Mouse (Mus musculus): Measurements from ENCODE around the gene Gm10944.

Gene Gm10944

DNA sequence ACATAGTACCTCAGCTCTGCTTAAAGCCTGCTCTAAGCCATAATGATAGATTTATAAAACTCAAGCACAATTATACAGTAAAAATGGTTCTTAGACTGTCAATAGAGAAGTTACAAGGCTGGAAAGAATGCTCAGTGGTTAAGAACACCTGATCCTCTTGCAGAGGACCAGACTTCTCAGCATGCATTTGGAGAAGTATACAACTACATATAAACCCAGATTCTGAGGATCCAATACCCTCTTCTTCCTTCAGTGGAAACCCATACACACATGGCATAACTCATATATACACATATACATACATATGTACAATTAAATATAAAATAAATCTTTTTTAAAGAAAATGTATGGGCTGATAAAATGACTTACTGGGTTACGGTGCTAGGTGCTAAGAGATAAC lies at the start of gene Gm10944:
TSS of gene Gm10944 (plus strand) at position 301 of the 400 bp plus-strand sequence.
- DNase-seq (ENCODE audit: low spot score): no peak

- no peak for DNase-seq (ENCODE audit: low spot score)
These were observed 25.2 kb upstream of the Gm10944 start for GRCm38 (mm10) chr10:10655991-10656390.

DNA sequence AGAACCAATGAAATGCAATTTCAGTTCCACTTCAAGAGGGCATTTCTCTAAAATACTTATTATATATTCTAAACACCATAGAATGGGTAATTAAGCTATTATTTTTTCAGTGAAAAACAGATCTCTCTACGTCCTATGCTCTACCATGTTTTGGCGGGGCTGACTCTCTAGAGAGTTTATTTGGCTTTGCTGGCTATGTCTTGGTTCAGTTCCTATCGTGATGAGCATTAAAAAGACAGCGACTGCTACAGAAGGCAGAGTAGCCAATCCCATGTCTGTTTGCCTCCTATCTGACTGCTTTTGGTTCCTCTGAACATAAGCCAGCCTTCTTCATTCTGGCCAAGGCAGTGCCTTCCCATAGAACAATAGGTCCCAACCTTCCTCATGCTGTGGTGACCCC lies 24.5 kb upstream of the Gm10944 start:
- no peak for DNase-seq (ENCODE audit: low spot score)

DNA sequence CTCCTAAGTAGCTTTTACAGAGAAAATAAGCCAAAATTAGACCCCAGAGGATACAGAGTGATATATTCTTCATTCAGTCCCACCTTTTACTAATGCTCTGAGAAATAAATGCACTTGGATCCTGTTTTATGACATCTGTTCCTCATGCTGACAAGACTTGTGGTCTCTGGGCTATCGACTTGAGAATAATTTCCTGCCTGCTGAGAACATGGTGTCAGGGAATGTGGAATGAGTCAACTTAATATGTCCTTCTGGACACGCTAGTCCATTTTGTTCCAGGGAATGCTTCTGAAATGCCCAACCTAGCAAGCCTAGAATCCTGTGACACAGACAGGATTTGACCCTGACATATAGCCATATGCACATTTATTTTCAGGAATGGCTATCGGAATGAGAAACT lies 22.0 kb upstream of the Gm10944 start:
- no peak for DNase-seq (ENCODE audit: low spot score)

GRCm38 (mm10) chr10:10659976-10660375 lies 21.2 kb upstream of the Gm10944 start:
- no peak for DNase-seq (ENCODE audit: low spot score)

DNA sequence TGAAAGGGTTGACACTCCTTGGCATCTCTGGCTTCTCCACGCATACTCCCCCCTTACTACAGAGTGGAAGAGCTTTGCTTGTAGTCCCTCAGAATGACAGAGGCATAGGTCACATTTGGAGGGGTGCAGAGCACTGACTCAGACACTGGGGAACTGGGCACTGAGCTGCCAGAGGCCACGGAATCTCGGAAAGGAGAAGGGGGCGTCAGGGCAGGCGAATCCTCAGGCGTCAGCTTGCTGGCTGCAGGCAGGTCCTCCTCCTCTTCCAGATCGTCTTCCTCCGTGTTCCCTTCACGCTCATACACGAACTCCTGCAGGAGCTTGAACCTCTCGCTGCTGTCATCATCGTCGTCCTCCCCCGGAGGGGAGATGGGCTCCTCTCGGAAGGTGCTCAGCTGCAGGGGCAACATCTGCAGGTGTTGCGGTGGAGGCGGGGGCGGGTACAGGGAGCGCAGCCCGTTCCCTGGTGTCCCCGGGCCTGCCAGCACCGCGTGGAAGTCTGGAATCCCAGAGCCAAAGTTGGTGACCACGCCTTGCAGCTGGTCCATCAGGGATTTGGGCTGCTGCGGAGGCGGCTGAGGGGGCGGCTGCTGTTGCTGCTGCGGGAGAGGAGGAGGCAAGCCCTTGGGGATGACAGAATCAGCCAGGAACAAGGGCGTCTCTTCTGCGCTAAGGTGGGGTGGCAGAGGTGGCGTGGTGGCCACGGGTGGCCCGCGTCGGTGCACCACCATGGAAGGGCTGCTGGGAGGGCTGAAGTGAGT lies 7.9 kb downstream of the Gm10944 start:
- DNase-seq (ENCODE audit: low spot score): no peak

GRCm38 (mm10) chr10:10689668-10690223 lies 8.6 kb downstream of the Gm10944 start:
- DNase-seq (ENCODE audit: low spot score): no peak

DNA sequence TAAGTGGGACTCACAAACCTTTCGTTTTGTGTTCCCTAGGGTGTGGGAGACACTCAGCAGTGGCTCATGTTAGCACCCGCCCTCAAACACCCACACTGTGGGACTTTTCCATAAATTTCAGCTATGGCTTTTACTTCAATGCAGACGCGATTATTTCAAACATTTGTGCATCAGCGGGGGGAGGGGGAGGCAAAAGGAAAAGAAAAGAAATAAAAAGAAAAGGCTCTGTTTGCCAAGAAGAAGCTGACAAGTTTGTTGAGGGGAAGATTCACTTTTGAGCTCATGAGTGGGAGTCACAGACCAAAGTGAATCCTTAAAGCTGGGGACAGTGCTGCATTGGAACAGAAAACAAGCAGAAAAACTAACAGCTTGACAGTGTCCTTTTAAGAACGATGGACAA lies 16.3 kb downstream of the Gm10944 start:
- no peak for DNase-seq (ENCODE audit: low spot score)

GRCm38 (mm10) chr10:10700903-10701302 lies 19.8 kb downstream of the Gm10944 start:
- no peak for DNase-seq (ENCODE audit: low spot score)

GRCm38 (mm10) chr10:10701326-10701725 lies 20.2 kb downstream of the Gm10944 start:
- no peak for DNase-seq (ENCODE audit: low spot score)

- no peak for DNase-seq (ENCODE audit: low spot score)
These were observed 26.9 kb downstream of the Gm10944 start for GRCm38 (mm10) chr10:10708031-10708430.

DNA sequence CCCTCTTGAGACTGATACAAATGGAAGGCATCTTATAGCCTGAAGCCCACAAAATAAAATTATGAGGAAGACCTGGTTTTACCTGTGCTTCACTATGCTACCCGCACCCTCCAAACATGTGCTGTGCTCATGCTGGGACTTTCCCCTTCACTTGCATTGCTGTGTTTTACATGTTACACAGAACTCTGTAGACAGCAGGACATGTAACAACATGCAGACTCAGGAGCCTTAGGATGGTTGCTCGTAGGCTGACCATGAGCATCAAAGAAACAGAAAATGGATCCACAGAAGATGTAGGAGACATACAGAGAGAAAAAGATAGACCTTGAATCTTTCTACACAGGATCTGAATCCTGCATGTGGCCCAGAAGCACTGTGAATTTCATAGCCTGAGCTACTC lies 29.2 kb downstream of the Gm10944 start:
- DNase-seq (ENCODE audit: low spot score): no peak

DNA sequence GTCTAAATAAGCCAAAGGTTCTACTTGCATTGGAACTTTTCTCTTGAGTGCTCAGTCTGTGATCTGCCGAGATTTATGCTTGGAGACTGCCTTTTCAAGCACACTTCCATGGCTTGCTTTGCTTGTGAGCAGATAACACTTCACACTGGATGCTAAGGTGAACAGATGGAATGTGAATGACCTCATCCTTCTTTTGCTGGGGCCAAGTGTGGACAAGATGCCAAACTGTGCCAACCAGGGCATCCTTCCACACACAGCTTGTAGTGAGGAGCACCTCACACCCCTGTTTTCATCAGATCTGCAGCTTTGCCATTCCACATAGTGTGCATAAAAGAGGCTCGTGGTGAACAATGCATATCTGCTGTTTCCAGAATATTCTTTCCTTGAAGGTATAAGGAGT lies 29.7 kb downstream of the Gm10944 start:
- no peak for DNase-seq (ENCODE audit: low spot score)

GRCm38 (mm10) chr10:10726501-10726900 lies 45.4 kb downstream of the Gm10944 start:
- DNase-seq (ENCODE audit: low spot score): no peak
